Mouse (Mus musculus): ENCODE data around the gene Gm49354. TPM values are rescaled to one million over a fixed set of nuclear protein-coding genes. Genes with fewer than 3 reads are reported as not detected.
A peak's percentile ranks its signal among the peaks of the same experiment; 100 is the strongest.
"Not testable (repeated sequence)": the region's sequence is repeated elsewhere in the genome, so short reads cannot be mapped to it uniquely, and the experiment has no call there.

Gene Gm49354
- polyA plus RNA-seq, 1 experiment from 2014 or later = not detected

GRCm38 (mm10) chr13:59762791-59763190 is 19.3 kb downstream of the Gm49354 start:
- Histone ChIP-seq H3K36me3 (peaks cover 33% of the 10 kb centered on the region), H3K4me1 (peaks cover 10% of the 10 kb centered on the region), H3K9me3 (no peaks in the 10 kb centered on the region), H3K4me2 (replicated peaks) (no peak overlapping the region), H3K27me3 (no peaks in the 10 kb centered on the region), H3K9ac (replicated peaks) (no peak overlapping the region), H3K27ac (replicated peaks) (no peak overlapping the region), H3K4me3 (no peak overlapping the region)
- no peak for ATAC-seq (replicated peaks)
- WGBS = 95% methylated on average over 7 of the region's 7 CpGs

GRCm38 (mm10) chr13:59756906-59757305 is 25.1 kb downstream of the Gm49354 start:
- Histone ChIP-seq H3K27me3 (no peaks in the 10 kb centered on the region), H3K36me3 (peaks cover 48% of the 10 kb centered on the region), H3K9me3 (no peaks in the 10 kb centered on the region), H3K4me1 (no peaks in the 10 kb centered on the region), H3K27ac (replicated peaks) (no peak overlapping the region), H3K9ac (replicated peaks) (no peak overlapping the region), H3K4me2 (replicated peaks) (no peak overlapping the region), H3K4me3 (no peak overlapping the region)
- WGBS = 90% methylated on average over 7 of the region's 7 CpGs
- ATAC-seq (replicated peaks) = no peak

- Histone ChIP-seq H3K36me3 (peaks cover 9% of the 10 kb centered on the region), H3K27me3 (no peaks in the 10 kb centered on the region), H3K4me3 (no peak overlapping the region), H3K4me1 (no peaks in the 10 kb centered on the region), H3K27ac (replicated peaks) (no peak overlapping the region), H3K9ac (replicated peaks) (no peak overlapping the region), H3K9me3 (no peaks in the 10 kb centered on the region), H3K4me2 (replicated peaks) (no peak overlapping the region)
- WGBS = 88% methylated on average over 12 of the region's 12 CpGs
- no peak for ATAC-seq (replicated peaks)
Observed at GRCm38 (mm10) chr13:59750310-59750709, 31.7 kb downstream of the Gm49354 start.

- Histone ChIP-seq H3K9me3 (no peaks in the 10 kb centered on the region), H3K27ac (replicated peaks) (no peak within 1 kb of the TSS), H3K36me3 (no peaks in the 10 kb centered on the region), H3K4me2 (replicated peaks) (no peak within 1 kb of the TSS), H3K27me3 (no peaks in the 10 kb centered on the region), H3K9ac (replicated peaks) (no peak within 1 kb of the TSS), H3K4me3 (no peak within 1 kb of the TSS), H3K4me1 (no peaks in the 10 kb centered on the region)
- no peak for ATAC-seq (replicated peaks)
- WGBS = 76% methylated on average over 9 of the region's 9 CpGs
Observed at GRCm38 (mm10) chr13:59746711-59747110, 35.3 kb downstream of the Gm49354 start, which contains the start of gene 1700014D04Rik. Gene 1700014D04Rik, minus strand, starts transcription at chr13:59746752.

GRCm38 (mm10) chr13:59746164-59746563 is 35.9 kb downstream of the Gm49354 start:
- no peak for ATAC-seq (replicated peaks)
- Histone ChIP-seq H3K27ac (replicated peaks) (no peak overlapping the region), H3K27me3 (no peaks in the 10 kb centered on the region), H3K4me2 (replicated peaks) (no peak overlapping the region), H3K4me1 (no peaks in the 10 kb centered on the region), H3K36me3 (no peaks in the 10 kb centered on the region), H3K4me3 (no peak overlapping the region), H3K9me3 (no peaks in the 10 kb centered on the region), H3K9ac (replicated peaks) (no peak overlapping the region)
- 79% methylated on average over 5 of the region's 6 CpGs for WGBS

GRCm38 (mm10) chr13:59745462-59745861 is 36.6 kb downstream of the Gm49354 start:
- Histone ChIP-seq H3K9me3 (no peaks in the 10 kb centered on the region), H3K4me1 (no peaks in the 10 kb centered on the region), H3K27ac (replicated peaks) (no peak overlapping the region), H3K4me3 (no peak overlapping the region), H3K9ac (replicated peaks) (no peak overlapping the region), H3K36me3 (no peaks in the 10 kb centered on the region), H3K27me3 (no peaks in the 10 kb centered on the region), H3K4me2 (replicated peaks) (no peak overlapping the region)
- 88% methylated on average over 6 of the region's 6 CpGs for WGBS
- no peak for ATAC-seq (replicated peaks)

GRCm38 (mm10) chr13:59741697-59742096 is 40.3 kb downstream of the Gm49354 start:
- no peak overlapping the region for H3K27ac ChIP-seq (replicated peaks)
- WGBS = 86% methylated on average over 10 of the region's 10 CpGs
- H3K36me3 ChIP-seq = no peaks in the 10 kb centered on the region
- H3K27me3 ChIP-seq = no peaks in the 10 kb centered on the region
- H3K4me1 ChIP-seq = no peaks in the 10 kb centered on the region
- no peak overlapping the region for H3K4me2 ChIP-seq (replicated peaks)
- H3K9ac ChIP-seq (replicated peaks) = no peak overlapping the region
- H3K9me3 ChIP-seq = no peaks in the 10 kb centered on the region
- no peak for ATAC-seq (replicated peaks)
- no peak overlapping the region for H3K4me3 ChIP-seq

GRCm38 (mm10) chr13:59741096-59741495 is 40.9 kb downstream of the Gm49354 start:
- H3K4me1 ChIP-seq = no peaks in the 10 kb centered on the region
- no peak overlapping the region for H3K4me3 ChIP-seq
- H3K27me3 ChIP-seq = no peaks in the 10 kb centered on the region
- H3K9ac ChIP-seq (replicated peaks) = no peak overlapping the region
- H3K36me3 ChIP-seq = no peaks in the 10 kb centered on the region
- no peak overlapping the region for H3K27ac ChIP-seq (replicated peaks)
- no peak for ATAC-seq (replicated peaks)
- no peak overlapping the region for H3K4me2 ChIP-seq (replicated peaks)
- 92% methylated on average over 11 of the region's 11 CpGs for WGBS
- H3K9me3 ChIP-seq = no peaks in the 10 kb centered on the region

GRCm38 (mm10) chr13:59739397-59739796 is 42.6 kb downstream of the Gm49354 start:
- no peaks in the 10 kb centered on the region for H3K4me1 ChIP-seq
- H3K4me2 ChIP-seq (replicated peaks) = no peak overlapping the region
- no peak overlapping the region for H3K9ac ChIP-seq (replicated peaks)
- no peak overlapping the region for H3K27ac ChIP-seq (replicated peaks)
- H3K36me3 ChIP-seq = no peaks in the 10 kb centered on the region
- H3K4me3 ChIP-seq = no peak overlapping the region
- ATAC-seq (replicated peaks) = no peak
- no peaks in the 10 kb centered on the region for H3K27me3 ChIP-seq
- WGBS = 90% methylated on average over 4 of the region's 4 CpGs
- H3K9me3 ChIP-seq = no peaks in the 10 kb centered on the region

- WGBS = 80% methylated on average over 2 of the region's 2 CpGs
- H3K36me3 ChIP-seq = no peaks in the 10 kb centered on the region
- H3K27me3 ChIP-seq = no peaks in the 10 kb centered on the region
- no peaks in the 10 kb centered on the region for H3K4me1 ChIP-seq
- no peak for ATAC-seq (replicated peaks)
- H3K4me3 ChIP-seq = no peak overlapping the region
- no peaks in the 10 kb centered on the region for H3K9me3 ChIP-seq
- no peak overlapping the region for H3K9ac ChIP-seq (replicated peaks)
- no peak overlapping the region for H3K27ac ChIP-seq (replicated peaks)
- no peak overlapping the region for H3K4me2 ChIP-seq (replicated peaks)
Observed at GRCm38 (mm10) chr13:59738455-59738854, 43.6 kb downstream of the Gm49354 start.

GRCm38 (mm10) chr13:59735190-59735589 is 46.9 kb downstream of the Gm49354 start:
- WGBS = 29% methylated on average over 3 of the region's 3 CpGs
- Histone ChIP-seq H3K27me3 (no peaks in the 10 kb centered on the region), H3K9me3 (no peaks in the 10 kb centered on the region), H3K27ac (replicated peaks) (no peak overlapping the region), H3K36me3 (no peaks in the 10 kb centered on the region), H3K9ac (replicated peaks) (no peak overlapping the region), H3K4me3 (no peak overlapping the region), H3K4me1 (no peaks in the 10 kb centered on the region), H3K4me2 (replicated peaks) (no peak overlapping the region)
- ATAC-seq (replicated peaks) = 0 out of 2 replicates have a peak, but pooled peaks have one; percentile 41

GRCm38 (mm10) chr13:59734347-59734746 is 47.7 kb downstream of the Gm49354 start:
- not testable (repeated sequence) for H3K9me3 ChIP-seq; H3K4me3 ChIP-seq; H3K4me2 ChIP-seq (replicated peaks); ATAC-seq (replicated peaks); H3K9ac ChIP-seq (replicated peaks); H3K27me3 ChIP-seq; H3K27ac ChIP-seq (replicated peaks); H3K4me1 ChIP-seq; H3K36me3 ChIP-seq
- WGBS = 30% methylated on average over 6 of the region's 6 CpGs

GRCm38 (mm10) chr13:59733936-59734335 is 48.1 kb downstream of the Gm49354 start:
- 80% methylated on average over 4 of the region's 4 CpGs for WGBS
- no peak for ATAC-seq (replicated peaks)
- Histone ChIP-seq H3K9me3 (no peaks in the 10 kb centered on the region), H3K27me3 (no peaks in the 10 kb centered on the region), H3K27ac (replicated peaks) (no peak overlapping the region), H3K4me1 (no peaks in the 10 kb centered on the region), H3K9ac (replicated peaks) (no peak overlapping the region), H3K36me3 (no peaks in the 10 kb centered on the region), H3K4me3 (no peak overlapping the region), H3K4me2 (replicated peaks) (no peak overlapping the region)

Measured in forebrain, embryonic 15.5 days (tissue).